Mouse (Mus musculus) kidney, embryonic 16.5 days (tissue): ENCODE data around the gene Smarca2. TPM values are rescaled to one million over a fixed set of nuclear protein-coding genes. Genes with fewer than 3 reads are reported as not detected.

Experiments
- ATAC-seq: fragments of 200-750 bp; cut with Nextera tagmentation; 2 replicates; pipeline ENCODE4 v1.8.0; 2017; ENCODE audit warnings: moderate TSS enrichment; ENCODE audit not compliant: low FRiP score, low TSS enrichment
- H3K27ac ChIP-seq: fragments of 300-500 bp; sonication (generic); 2 replicates; pipeline ENCODE4 v1.5.1; 2014; ENCODE audit warnings: low read length
- H3K27me3 ChIP-seq: fragments of 300-500 bp; sonication (generic); 2 replicates; pipeline ENCODE4 v1.6.1; 2014; ENCODE audit warnings: low read length, control low read depth, mixed read lengths; ENCODE audit not compliant: insufficient read depth
- H3K36me3 ChIP-seq: fragments of 300-500 bp; sonication (generic); 2 replicates; pipeline ENCODE4 v1.6.1; 2014; ENCODE audit warnings: low read length, control low read depth, mixed read lengths; ENCODE audit not compliant: insufficient read depth
- H3K4me1 ChIP-seq: fragments of 300-500 bp; sonication (generic); 2 replicates; pipeline ENCODE4 v1.6.1; 2014; ENCODE audit warnings: low read length, control low read depth, mixed read lengths; ENCODE audit not compliant: insufficient read depth
- H3K4me2 ChIP-seq: fragments of 300-500 bp; sonication (generic); replicated peaks from 2 replicates; pipeline ENCODE4 v1.6.1; 2014; ENCODE audit warnings: low read depth, low read length
- H3K4me3 ChIP-seq: fragments of 300-500 bp; sonication (generic); 2 replicates; pipeline ENCODE4 v1.5.1; 2014; ENCODE audit warnings: mild to moderate bottlenecking, low read length
- H3K9ac ChIP-seq: fragments of 300-500 bp; sonication (generic); replicated peaks from 2 replicates; pipeline ENCODE4 v1.6.1; 2014; ENCODE audit warnings: low read length
- H3K9me3 ChIP-seq: fragments of 300-500 bp; sonication (generic); 2 replicates; pipeline ENCODE4 v1.6.1; 2016; ENCODE audit warnings: low read length, control low read depth
- WGBS: fragments of 180-500 bp; shearing (Covaris S2); extraction: QIAGEN DNeasy Blood & Tissue Kit; methylation state at CpG from one replicate; pipeline ENCODE4 v1.1.7; 2014; 5-methylcytosine and 5-hydroxymethylcytosine counted together
- polyA plus RNA-seq: library from polyadenylated mRNA; unstranded; fragments of >200 nt; fragmentation: Nextera tagmentation; extraction: Ambion mirVana; gene quantifications from 2 replicates; pipeline ENCODE4 v1.2.1, GENCODE M21; 2015

Gene Smarca2
- polyA plus RNA-seq, 1 experiment from 2014 or later, result 40.5 TPM

- H3K4me2 ChIP-seq, result no peak overlapping the region; the same call in 1 of the 2 replicates
- WGBS, result 48% methylated on average over 2 of the region's 2 CpGs
- no peak overlapping the region for H3K27ac ChIP-seq
- H3K36me3 ChIP-seq, result no peaks in the 10 kb centered on the region
- no peak for ATAC-seq
- no peak overlapping the region for H3K4me3 ChIP-seq
- H3K27me3 ChIP-seq, result peaks cover 17% of the 10 kb centered on the region; the same call in 1 of the 2 replicates
- H3K9me3 ChIP-seq, result no peaks in the 10 kb centered on the region
- peaks cover 12% of the 10 kb centered on the region for H3K4me1 ChIP-seq
- H3K9ac ChIP-seq, result no peak overlapping the region
Measured at GRCm38 (mm10) chr19:26603296-26603860, 1.5 kb upstream of the Smarca2 start.

- peak overlapping the region; percentile 99 for H3K4me2 ChIP-seq
- ATAC-seq, result peak; percentile 68
- H3K36me3 ChIP-seq, result no peaks in the 10 kb centered on the region
- WGBS, result 1% methylated on average over 36 of the region's 36 CpGs
- peak overlapping the region; percentile 70 for H3K4me3 ChIP-seq
- H3K27me3 ChIP-seq, result peaks cover 17% of the 10 kb centered on the region; the same call in 1 of the 2 replicates
- peak overlapping the region; percentile 86 for H3K27ac ChIP-seq
- H3K9ac ChIP-seq, result peak overlapping the region; percentile 67
- no peaks in the 10 kb centered on the region for H3K9me3 ChIP-seq
- H3K4me1 ChIP-seq, result peaks cover 14% of the 10 kb centered on the region
Measured at GRCm38 (mm10) chr19:26603906-26604754, 720 bp upstream of the Smarca2 start.

GRCm38 (mm10) chr19:26605438-26606320, 829 bp downstream of the Smarca2 start:
- H3K4me1 ChIP-seq, result peaks cover 14% of the 10 kb centered on the region
- under 1% methylated on average over 42 of the region's 44 CpGs for WGBS
- no peaks in the 10 kb centered on the region for H3K9me3 ChIP-seq
- ATAC-seq, result no peak; the same call in 1 of the 2 replicates
- H3K9ac ChIP-seq, result peak overlapping the region; percentile 78
- peaks cover 16% of the 10 kb centered on the region; the same call in 1 of the 2 replicates for H3K27me3 ChIP-seq
- peak overlapping the region; percentile 99 for H3K4me2 ChIP-seq
- peak overlapping the region; percentile 53 for H3K27ac ChIP-seq
- no peaks in the 10 kb centered on the region for H3K36me3 ChIP-seq
- H3K4me3 ChIP-seq, result peak overlapping the region; percentile 70

GRCm38 (mm10) chr19:26606321-26607155, 1.7 kb downstream of the Smarca2 start:
- peak; percentile 52 for ATAC-seq
- Histone ChIP-seq H3K36me3 (no peaks in the 10 kb centered on the region), H3K27ac (peak overlapping the region; percentile 55), H3K9me3 (no peaks in the 10 kb centered on the region), H3K27me3 (0 out of 2 replicates have a peak, but pooled peaks cover 10% of the 10 kb centered on the region), H3K4me3 (peak overlapping the region; percentile 70), H3K9ac (peak overlapping the region; percentile 78), H3K4me2 (peak overlapping the region; percentile 99), H3K4me1 (peaks cover 14% of the 10 kb centered on the region)
- under 1% methylated on average over 56 of the region's 63 CpGs for WGBS

- Histone ChIP-seq H3K9me3 (no peaks in the 10 kb centered on the region), H3K27ac (peak overlapping the region; percentile 55; the same call in 1 of the 2 replicates), H3K4me2 (peak overlapping the region; percentile 99), H3K27me3 (0 out of 2 replicates have a peak, but pooled peaks cover 5% of the 10 kb centered on the region), H3K9ac (peak overlapping the region; percentile 78), H3K4me3 (peak overlapping the region; percentile 70), H3K36me3 (no peaks in the 10 kb centered on the region), H3K4me1 (peaks cover 14% of the 10 kb centered on the region)
- ATAC-seq, result peak; percentile 43
- 0% methylated on average over 48 of the region's 56 CpGs for WGBS
Measured at GRCm38 (mm10) chr19:26607156-26607536, 2.3 kb downstream of the Smarca2 start.

GRCm38 (mm10) chr19:26607551-26608433, 2.9 kb downstream of the Smarca2 start:
- H3K4me2 ChIP-seq, result peak overlapping the region; percentile 99
- peak overlapping the region; percentile 55; the same call in 1 of the 2 replicates for H3K27ac ChIP-seq
- 1% methylated on average over 39 of the region's 39 CpGs for WGBS
- H3K4me3 ChIP-seq, result peak overlapping the region; percentile 70
- H3K9me3 ChIP-seq, result no peaks in the 10 kb centered on the region
- peak overlapping the region; percentile 78 for H3K9ac ChIP-seq
- ATAC-seq, result no peak
- H3K4me1 ChIP-seq, result peaks cover 16% of the 10 kb centered on the region
- 0 out of 2 replicates have a peak, but pooled peaks cover 1% of the 10 kb centered on the region for H3K27me3 ChIP-seq
- H3K36me3 ChIP-seq, result no peaks in the 10 kb centered on the region

- no peaks in the 10 kb centered on the region for H3K9me3 ChIP-seq
- H3K27me3 ChIP-seq, result no peaks in the 10 kb centered on the region
- H3K9ac ChIP-seq, result peak overlapping the region; percentile 29; the same call in 1 of the 2 replicates
Measured at GRCm38 (mm10) chr19:26608434-26608812, 3.6 kb downstream of the Smarca2 start.

GRCm38 (mm10) chr19:26609637-26610036, 4.8 kb downstream of the Smarca2 start:
- Histone ChIP-seq H3K36me3 (no peaks in the 10 kb centered on the region), H3K27ac (no peak overlapping the region), H3K27me3 (no peaks in the 10 kb centered on the region), H3K9me3 (no peaks in the 10 kb centered on the region), H3K9ac (no peak overlapping the region), H3K4me2 (no peak overlapping the region), H3K4me3 (no peak overlapping the region), H3K4me1 (peaks cover 20% of the 10 kb centered on the region)
- no peak for ATAC-seq
- WGBS, result 49% methylated on average over 2 of the region's 2 CpGs

More at GRCm38 (mm10) chr19:26608434-26608812, 3.6 kb downstream of the Smarca2 start:
- no peak overlapping the region for H3K27ac ChIP-seq
- H3K4me2 ChIP-seq, result peak overlapping the region; percentile 99
- 19% methylated on average over 7 of the region's 7 CpGs for WGBS
- no peaks in the 10 kb centered on the region for H3K36me3 ChIP-seq
- H3K4me3 ChIP-seq, result peak overlapping the region; percentile 70
- ATAC-seq, result no peak
- H3K4me1 ChIP-seq, result peaks cover 22% of the 10 kb centered on the region
